Mouse (Mus musculus) erythroblast, embryonic 14.5 days (primary cell): ENCODE data around the gene Slc6a12.

Experiments
- GATA1 ChIP-seq: IDR thresholded peaks from 2 replicates; pipeline ENCODE4 v1.6.1; 2012; ENCODE audit warnings: low read length, inconsistent platforms, mixed read lengths
- TAL1 ChIP-seq: IDR thresholded peaks from 3 replicates; pipeline ENCODE4 v1.6.1; 2012; ENCODE audit warnings: low read length, inconsistent platforms, mixed read lengths

DNA sequence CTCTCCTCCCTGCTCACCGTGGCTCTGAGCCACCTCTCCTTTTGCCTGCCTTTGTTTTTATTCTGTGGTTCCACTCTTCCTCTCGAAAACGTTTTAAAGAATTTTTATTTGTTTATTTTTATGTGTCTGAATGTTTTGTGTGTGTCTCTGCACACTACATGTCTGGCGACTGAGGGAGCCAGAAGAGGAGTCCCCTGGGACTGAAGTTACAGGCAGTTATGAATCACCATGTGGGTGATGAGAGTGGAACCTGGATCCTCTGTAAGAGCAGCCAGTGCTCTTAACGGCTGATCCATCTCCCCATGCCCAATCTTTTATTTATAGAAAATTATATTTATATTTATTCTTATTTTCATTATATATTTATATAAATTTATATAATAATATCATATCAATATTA is 1.5 kb downstream of the Slc6a12 start:
- TF ChIP-seq GATA1 (no peak), TAL1 (no peak)
